Mouse (Mus musculus) intestine, embryonic 16.5 days (tissue): Measurements from ENCODE around the gene Nobox. TPM values are rescaled to one million over a fixed set of nuclear protein-coding genes. Genes with fewer than 3 reads are reported as not detected.

Source experiments
- ATAC-seq: fragments of 200-750 bp; cut with Nextera tagmentation; 2 replicates; pipeline ENCODE4 v1.8.0; 2017; ENCODE audit warnings: moderate TSS enrichment, moderate library complexity
- H3K27ac ChIP-seq: fragments of 300-500 bp; sonication (generic); 2 replicates; pipeline ENCODE4 v1.5.1; 2014; ENCODE audit warnings: mild to moderate bottlenecking, low read length
- H3K27me3 ChIP-seq: fragments of 300-500 bp; sonication (generic); replicated peaks from 2 replicates; pipeline ENCODE4 v1.6.1; 2014; ENCODE audit warnings: low read length, control low read depth, mixed read lengths; ENCODE audit not compliant: control insufficient read depth, insufficient read depth
- H3K36me3 ChIP-seq: fragments of 300-500 bp; sonication (generic); 2 replicates; pipeline ENCODE4 v1.6.1; 2014; ENCODE audit warnings: low read length, control low read depth; ENCODE audit not compliant: control insufficient read depth, insufficient read depth
- H3K4me1 ChIP-seq: fragments of 300-500 bp; sonication (generic); 2 replicates; pipeline ENCODE4 v1.6.1; 2014; ENCODE audit warnings: low read length, control low read depth, mixed read lengths; ENCODE audit not compliant: control insufficient read depth, insufficient read depth
- H3K4me2 ChIP-seq: fragments of 300-500 bp; sonication (generic); 2 replicates; pipeline ENCODE4 v1.6.1; 2014; ENCODE audit warnings: low read depth, low read length, control low read depth
- H3K4me3 ChIP-seq: fragments of 300-500 bp; sonication (generic); 2 replicates; pipeline ENCODE4 v1.5.1; 2014; ENCODE audit warnings: mild to moderate bottlenecking, low read length
- H3K9ac ChIP-seq: fragments of 300-500 bp; sonication (generic); 2 replicates; pipeline ENCODE4 v1.6.1; 2014; ENCODE audit warnings: low read depth, low read length
- H3K9me3 ChIP-seq: fragments of 300-500 bp; sonication (generic); 2 replicates; pipeline ENCODE4 v1.6.1; 2016; ENCODE audit warnings: low read length, control low read depth; ENCODE audit not compliant: control insufficient read depth
- WGBS: fragments of 180-500 bp; shearing (Covaris S2); extraction: QIAGEN DNeasy Blood & Tissue Kit; methylation state at CpG from one replicate; pipeline ENCODE4 v1.1.7; 2014; 5-methylcytosine and 5-hydroxymethylcytosine counted together
- polyA plus RNA-seq: library from polyadenylated mRNA; unstranded; fragments of >200 nt; fragmentation: Nextera tagmentation; extraction: Ambion mirVana; gene quantifications from 2 replicates; pipeline ENCODE4 v1.2.1, GENCODE M21; 2015

Gene Nobox
- polyA plus RNA-seq, 1 experiment from 2014 or later: not detected

GRCm38 (mm10) chr6:43254193-43254926 is 55.0 kb downstream of the Nobox start:
- Histone ChIP-seq H3K4me2 (no peak overlapping the region), H3K9ac (no peak overlapping the region), H3K4me3 (no peak overlapping the region), H3K36me3 (no peaks in the 10 kb centered on the region), H3K27ac (no peak overlapping the region), H3K4me1 (no peaks in the 10 kb centered on the region), H3K9me3 (no peaks in the 10 kb centered on the region), H3K27me3 (no peaks in the 10 kb centered on the region)
- 0 out of 2 replicates have a peak, but pooled peaks have one; percentile 46 for ATAC-seq
- WGBS: 57% methylated on average over 7 of the region's 7 CpGs

Other genes starting within 250 kb of the Nobox start
- not detected in 2 replicates for gene Olfr441, start 203.2 kb downstream of the Nobox start, polyA plus RNA-seq
- not detected in 2 replicates for gene Olfr237-ps1, start 163.0 kb downstream of the Nobox start, polyA plus RNA-seq
- gene Olfr437, start 146.3 kb downstream of the Nobox start, polyA plus RNA-seq: not detected in 2 replicates
- not detected in 2 replicates for gene Olfr13, start 137.4 kb downstream of the Nobox start, polyA plus RNA-seq
- not detected in 2 replicates for gene Olfr435, start 112.4 kb downstream of the Nobox start, polyA plus RNA-seq
- not detected in 2 replicates for gene Olfr434, start 96.5 kb downstream of the Nobox start, polyA plus RNA-seq
- not detected in 2 replicates for gene Olfr47, start 78.0 kb downstream of the Nobox start, polyA plus RNA-seq
- gene Arhgef5, start 44.0 kb downstream of the Nobox start, polyA plus RNA-seq: 20.0 and 20.7 TPM in 2 replicates